Mouse (Mus musculus) retina, postnatal 7 days (tissue): ENCODE results near the gene Actr10.

Experiments
- DNase-seq: peaks from one replicate; pipeline ENCODE4 v3.0.0-alpha.2; 2012; ENCODE audit warnings: low read depth, low spot score

Actr10 gene

DNA sequence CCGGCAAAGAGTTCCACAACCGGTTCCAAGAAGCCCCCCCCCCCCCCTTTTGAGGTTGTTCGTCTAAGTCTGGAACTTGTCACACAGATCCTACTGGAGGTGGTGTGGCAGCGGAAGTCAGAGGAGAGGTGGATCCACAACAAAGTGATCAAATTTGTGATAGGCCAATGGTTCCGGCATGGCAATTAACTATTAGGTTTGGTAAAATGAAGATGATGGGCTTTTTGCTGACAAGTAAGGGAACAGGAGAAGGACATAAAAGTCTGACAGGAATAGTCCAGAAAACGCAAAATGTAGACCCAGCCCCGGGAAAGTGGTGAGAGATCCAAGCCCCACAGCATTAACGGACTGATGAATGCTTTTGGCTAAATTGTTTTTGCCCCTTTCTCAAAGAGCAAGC is 29.9 kb downstream of the Actr10 start:
- DNase-seq: no peak

DNA sequence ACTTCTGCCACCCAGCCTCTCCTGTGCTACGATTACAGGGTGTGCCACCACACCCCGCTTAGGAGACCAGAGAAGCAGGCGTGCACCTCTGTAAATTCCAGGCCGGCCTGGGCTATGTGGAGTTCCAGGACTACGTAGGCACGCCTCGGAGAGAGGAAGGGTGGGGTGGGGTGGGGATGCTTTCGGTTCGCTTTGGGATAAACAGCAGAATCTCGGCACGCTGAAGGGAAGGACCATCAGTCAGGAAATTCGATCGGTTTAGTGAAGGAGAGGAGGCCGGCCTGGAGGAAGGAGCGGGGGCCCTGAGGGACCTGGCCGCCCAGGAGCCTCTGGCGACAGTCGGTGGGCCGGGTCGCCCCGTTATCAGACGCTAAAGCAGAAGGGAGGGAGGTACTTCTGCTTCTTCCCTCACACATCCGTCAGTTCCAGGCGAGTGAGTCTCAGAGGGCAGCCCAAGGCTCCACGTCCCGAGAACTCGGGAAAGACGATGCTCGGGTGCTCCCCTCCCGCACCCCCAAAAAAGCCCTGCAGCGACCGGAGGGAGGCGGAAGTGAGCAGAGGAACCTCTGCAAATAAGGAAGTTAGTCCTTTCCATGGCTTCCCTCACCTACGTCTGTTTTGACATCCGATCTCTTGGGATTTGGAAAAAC is 30.6 kb downstream of the Actr10 start:
- DNase-seq: no peak

DNA sequence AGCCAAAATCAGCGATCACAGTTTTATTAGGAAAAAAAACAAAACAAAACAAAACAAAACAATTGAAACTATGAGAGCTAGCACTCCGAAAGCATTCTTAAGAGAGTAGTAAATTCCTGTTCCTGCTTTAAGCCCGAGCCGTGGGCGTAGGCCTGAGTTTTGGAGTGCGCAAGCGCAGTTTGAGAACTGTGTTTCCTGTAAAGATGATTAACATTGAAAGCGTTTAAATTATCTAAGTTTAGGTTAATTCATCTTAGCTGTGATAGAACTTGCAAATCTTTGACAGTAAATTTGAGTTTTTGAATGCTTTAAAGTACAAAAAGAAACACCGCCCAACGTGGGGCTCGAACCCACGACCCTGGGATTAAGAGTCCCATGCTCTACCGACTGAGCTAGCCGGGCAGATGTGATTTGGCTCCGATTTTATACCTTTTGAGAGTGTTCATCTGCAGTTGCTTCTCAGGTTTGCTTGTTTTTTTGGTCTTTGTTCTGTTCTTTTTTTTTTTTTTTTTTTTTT is 31.2 kb downstream of the Actr10 start:
- DNase-seq: peak; percentile 74

DNA sequence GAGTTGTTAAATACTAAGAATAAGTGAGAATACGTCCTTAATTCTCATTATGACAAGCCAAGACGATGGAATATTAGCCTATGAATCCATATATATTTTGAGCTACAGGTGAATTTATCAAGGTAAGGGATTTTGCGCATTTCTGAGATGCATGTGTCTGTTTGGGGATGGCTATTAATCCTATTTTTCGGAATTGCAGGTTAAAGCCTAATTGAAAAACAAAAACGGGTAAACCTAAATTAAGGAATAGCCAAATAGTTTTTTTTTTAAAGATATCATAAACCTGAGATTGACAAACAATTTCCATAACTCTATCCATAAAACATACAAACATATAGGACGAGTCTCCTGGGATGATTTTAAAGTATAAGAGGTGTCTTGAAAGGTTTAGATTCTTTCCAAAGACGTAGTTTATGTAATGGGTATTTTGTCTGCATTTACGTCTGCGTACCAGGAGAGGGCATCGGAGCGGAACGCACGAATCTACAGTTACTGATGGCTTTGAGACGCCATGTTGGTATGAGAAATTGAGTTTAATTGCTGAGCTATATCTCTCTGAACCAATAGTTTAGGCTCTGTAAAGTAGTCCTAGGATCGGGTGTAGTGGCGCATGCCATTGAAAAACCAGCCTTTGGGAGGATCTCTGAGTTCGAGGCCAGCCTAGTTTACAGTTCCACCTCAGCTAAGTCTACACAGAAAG is 32.0 kb downstream of the Actr10 start:
- DNase-seq: peak; percentile 40

DNA sequence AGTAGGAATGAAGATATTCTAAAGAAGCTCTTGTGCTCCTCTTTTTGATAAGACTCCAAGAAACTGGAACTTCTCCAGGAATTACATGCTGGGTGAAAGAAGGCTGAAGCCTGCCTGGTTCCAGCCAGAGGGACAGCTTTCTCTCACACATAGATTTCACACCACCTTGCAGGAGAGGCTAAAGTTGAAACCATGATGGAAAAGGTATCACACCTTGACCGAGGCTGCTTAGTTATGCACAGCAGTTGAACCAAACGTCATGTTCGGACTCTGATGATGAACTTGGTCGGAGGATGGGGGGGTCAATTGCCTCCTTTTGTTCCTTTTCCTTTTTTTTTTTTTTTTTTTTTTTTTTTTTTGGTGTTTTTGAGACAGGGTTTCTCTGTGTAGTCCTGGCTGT is 36.2 kb downstream of the Actr10 start:
- no peak for DNase-seq

DNA sequence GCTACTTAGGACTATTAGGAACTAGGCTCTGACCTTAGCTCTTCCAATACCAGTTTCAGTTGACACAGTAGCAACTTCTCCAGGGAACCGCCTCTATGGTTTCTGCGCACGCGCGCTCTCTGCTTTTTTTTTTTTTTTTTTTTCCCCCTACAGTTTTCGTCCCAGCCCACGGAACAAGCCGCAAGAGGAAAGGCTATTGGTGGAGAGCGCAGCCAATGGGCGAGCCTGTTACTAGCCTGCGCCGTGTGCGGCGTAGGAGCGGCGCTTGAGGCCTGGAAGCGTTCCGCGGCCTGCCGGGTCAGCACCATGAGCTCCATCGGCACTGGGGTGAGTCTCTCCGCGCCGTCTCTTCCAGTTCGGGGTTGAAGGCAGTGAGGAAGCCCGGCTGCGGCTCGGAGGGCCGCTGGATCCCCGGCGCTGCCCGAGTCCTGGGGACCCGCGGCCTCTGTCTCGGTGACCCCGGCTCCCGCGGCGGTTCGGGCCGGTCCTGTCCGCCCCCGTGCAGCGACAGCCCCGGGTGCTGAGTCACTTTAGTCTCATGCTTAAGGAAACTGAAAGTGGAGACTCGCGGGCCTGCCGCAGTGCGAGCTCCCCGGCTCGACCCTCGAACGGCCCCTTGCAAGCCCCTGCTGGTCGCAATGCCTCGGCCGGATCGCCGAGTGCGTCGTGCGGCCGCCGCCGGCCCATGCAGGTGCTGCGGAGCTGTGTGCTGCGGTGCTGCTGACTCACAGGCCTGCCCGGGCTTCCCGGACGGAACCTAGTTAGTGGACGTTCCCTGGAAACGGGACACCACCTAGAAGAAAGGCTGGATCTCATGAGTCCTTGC is 37.0 kb downstream of the Actr10 start, which contains the start of gene Psma3:
Psma3 (plus strand) TSS at position 181 of the 826 bp plus-strand sequence.
- peak; percentile 94 for DNase-seq

DNA sequence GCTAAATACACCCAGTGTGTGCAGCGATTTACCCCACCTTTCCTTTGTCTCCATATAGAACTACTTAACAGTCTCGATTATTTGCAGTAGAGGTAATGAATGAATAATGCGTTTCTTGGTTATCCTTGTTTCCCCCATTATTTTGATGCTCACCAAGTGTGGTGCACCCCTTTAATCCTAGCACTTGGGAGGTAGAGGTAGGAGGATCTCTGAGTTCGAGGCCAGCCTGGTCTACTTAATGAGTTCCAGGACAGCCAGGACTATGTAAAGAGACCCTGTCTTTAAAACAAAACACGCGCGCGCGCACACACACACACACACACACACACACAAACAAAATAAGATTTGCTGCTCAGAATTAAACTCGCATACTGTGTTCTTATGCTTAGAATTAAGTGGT is 37.7 kb downstream of the Actr10 start:
- no peak for DNase-seq

DNA sequence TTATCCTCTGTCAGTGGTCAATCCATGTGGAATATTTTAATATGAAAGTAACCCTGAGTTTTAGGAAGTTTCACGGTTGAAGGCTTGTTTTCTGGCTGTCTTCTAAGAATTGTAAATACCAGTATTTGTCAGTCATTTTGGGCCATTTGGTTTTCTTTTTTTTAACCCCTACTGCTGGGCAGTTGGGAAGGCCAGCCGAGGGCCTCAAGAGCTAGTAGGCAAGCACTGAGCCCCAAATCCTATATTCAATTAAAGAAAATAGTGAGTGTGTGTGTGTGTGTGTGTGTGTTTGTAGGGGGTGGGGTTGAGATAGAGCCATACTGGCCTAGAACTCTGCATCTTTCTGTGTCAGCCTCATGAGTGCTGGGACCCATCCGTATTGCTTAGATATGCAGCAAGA is 38.2 kb downstream of the Actr10 start:
- DNase-seq: no peak

DNA sequence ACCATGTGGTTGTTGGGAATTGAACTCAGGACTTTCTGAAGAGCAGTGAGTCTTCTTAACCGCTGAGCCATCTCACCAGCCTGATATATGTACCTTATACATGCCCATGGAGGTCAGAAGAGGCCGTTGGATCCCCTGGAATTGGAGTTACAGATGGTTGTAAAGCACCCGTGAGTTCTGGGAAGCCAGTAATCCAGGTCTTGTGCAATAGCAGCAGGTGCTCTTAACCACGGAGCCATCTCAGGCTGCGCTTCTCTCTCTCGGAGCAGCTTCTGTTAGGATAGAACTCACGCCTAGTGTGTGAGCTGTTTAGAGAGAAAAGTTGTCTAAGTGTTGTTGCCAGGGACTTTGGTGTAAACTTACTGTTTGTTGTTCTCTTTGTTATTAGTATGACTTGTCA is 40.7 kb downstream of the Actr10 start:
- no peak for DNase-seq

DNA sequence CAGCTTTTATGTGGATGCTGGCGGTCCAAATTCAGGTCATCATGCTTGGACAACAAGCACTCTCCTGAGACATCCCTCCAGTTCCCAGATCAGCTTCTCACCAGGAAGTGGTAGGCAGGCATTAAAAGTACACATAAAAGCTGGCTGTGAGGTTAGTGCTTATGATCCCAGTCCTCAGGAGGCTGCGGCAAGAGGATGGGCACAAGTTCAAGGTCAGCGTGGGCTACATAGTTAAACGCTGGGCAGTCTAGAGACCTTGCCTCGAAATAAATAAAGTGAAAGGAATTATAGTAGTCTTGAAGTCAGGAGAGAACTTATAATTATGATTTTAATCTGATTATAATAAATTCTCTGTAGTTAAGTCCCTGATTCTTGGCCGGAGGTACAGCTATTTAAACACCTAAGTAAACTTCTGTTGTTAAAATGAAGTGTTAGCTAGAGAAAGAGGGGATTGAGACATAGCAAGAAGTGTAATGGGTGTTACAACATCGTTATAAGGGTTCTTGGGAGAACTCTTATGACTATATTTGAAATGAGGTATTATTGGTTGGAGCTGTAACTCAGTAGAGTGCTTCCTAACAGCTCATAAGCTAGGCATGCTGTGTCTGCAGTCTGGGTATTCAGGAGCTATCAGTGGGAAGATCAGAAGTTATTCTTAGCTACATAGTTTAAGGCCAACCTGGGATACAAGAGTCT is 47.3 kb downstream of the Actr10 start:
- no peak for DNase-seq

DNA sequence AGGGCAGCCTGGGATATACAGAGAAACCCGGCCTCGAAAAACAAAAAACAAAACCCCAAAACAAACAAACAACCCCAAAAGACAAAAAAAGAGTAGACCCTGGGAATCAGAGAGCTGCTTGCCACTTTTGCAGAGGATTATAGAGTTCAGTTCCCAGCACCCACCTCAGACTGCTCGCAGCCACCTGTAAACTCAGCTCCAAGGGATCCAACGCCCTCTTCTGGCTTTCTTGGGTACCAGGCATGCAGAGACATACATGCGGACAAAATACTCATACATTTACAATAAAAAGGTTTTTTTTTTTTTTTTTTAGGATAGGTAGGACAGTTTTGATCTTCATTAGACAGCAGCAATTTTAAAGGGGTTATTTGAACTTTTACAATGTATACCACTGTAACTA is 59.6 kb downstream of the Actr10 start:
- no peak for DNase-seq

DNA sequence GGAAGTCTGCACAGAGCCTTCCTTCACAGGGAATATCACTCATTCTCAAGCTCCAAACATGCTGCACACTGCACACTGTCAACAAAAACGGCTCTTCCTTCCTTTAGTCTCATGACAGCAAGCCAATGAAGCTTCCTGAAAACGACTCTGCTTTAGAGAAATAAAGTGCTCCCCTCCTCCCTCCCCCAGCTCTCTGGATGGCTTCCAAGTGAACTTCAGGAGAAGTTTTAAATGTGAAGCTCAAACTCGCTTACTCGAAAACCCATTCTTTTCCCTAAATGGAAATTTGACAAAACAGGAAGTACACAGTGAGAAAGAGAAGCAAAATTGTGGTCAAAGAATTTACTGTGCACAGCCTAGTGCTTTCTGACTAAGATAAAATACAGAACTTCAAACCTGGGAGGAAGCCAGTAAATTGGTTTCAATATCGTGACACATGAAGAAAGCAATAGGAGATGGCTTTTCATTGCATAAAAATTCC is 61.8 kb downstream of the Actr10 start:
- no peak for DNase-seq

DNA sequence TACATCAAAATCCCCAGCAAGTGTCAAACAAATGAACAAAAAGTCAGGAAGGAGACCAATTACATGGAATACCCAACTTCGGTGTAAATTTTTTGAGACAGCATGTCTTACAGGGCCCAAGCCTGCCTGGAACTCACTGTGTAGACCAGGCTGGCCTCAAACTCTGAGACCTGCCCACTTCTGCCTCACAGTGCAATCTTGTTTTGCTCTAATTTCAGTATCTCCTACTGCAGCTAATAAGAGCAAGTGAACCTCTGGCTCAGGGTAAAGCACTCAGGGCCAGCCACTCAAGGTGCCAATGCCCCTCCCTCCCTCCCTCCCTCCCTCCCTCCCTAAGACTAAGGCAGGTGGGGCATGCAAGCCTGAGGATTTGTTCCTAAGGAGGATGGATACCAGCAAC is 62.7 kb downstream of the Actr10 start:
- no peak for DNase-seq

DNA sequence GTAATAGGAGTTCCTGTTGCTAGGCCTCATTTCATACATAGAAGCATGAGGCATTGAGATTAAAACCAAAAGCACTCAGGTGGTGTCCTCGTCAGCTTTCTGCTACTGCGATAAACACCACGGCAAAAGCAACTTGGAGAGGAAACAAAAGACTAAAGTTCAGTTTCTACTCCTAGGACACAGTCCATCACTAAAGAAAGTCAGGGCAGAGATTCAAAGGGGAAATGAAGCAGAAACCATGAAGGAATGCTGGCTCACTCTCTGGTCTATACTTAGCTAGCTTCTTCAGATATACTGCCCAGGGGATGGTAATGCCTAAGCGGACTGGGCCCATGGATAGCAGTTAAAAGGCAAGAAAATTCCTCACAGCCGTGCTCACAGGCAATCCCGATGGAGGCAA is 63.8 kb downstream of the Actr10 start:
- no peak for DNase-seq

DNA sequence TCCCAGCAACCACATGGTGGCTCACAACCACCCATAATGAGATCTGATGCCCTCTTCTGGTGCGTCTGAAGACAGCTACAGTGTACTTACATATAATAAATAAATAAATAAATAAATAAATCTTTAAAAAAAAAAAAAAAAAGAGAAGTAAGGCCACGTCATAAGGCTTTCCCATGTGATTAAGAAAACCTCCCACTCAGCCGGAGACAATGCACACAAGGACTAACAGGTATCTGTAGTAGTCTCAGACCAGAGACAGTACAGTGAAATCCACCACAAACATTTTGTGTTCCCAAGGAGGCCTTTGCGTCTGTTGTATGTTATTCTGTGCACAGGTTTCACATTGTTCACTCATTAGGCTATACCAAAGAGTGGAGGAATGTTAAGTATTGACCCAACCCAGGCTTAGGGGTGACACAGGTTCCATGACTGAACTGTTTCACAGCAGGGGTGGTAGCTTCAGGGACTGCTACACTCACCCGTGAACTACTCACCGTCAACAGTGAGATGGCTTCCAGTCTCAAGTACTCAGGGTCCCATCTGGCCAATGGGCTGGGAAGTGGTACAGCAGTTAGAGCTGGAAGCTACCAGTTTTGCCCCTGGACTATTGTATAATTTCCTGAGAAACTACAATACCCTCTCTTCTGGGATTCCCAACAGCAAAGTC is 66.2 kb downstream of the Actr10 start:
- DNase-seq: no peak

DNA sequence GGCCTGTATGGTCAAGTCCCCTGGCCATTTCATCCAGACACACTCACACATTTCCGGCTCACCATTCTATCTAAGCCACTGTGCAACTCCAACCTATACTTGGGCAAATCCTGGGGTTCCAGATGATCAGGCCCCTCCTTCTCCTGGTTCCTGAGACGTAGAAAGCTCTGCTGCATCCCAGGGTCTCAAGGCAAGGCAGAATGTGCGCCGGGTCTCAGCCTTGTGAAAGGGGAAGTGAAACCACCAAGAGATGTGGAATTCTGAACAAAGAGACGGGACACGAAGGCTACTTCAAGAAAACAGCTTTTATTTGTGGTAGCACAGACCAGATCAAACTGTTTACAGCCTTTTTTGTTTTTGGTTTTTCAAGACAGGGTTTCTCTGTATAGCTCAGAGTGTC is 68.5 kb downstream of the Actr10 start:
- DNase-seq: no peak

DNA sequence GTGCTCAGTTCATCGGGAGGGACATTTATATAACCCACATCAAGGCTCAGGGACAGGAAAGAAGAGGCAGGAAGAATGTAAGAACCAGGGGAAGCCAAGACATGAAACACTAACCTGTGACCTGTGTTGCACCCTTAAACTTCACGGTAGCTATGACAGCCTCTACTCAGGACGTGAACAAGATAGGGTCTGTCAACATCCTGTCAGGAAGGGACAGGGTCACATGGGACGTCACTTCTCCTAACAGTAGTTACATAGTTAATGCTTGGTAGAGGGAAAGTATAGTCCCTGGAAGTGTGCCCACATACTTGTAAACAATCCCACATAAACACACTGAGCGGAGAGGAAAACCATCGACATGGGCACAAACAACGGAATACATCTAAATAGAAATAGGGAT is 69.2 kb downstream of the Actr10 start:
- DNase-seq: no peak

DNA sequence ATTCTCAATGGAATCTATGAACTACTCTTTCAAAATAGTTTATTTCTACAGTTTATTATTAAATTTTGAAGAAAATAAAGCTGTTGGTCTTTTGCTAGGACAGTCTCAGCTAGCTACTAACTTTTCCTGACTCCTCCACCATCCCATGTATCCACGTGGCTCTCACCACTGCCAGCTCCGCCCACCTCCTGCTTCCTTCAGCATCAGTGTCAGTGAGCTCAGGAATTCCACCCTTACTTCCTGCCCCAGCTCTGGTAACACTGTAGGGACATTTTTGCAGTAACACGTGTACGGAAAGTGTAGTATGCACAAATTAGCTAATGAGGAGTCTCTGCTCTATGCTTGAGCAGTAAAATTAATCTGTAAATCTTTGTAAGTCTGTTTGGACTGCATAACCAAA is 72.1 kb downstream of the Actr10 start:
- DNase-seq: no peak
